Mouse (Mus musculus): ENCODE results near the gene BC107364.

GRCm38 (mm10) chr3:96481856-96482255 lies 29.8 kb upstream of the BC107364 start:
- TF ChIP-seq POLR2A (IDR thresholded peaks at IDR 0.05; ENCODE audit: control insufficient read depth in 1 of 2, insufficient read depth in 1 of 2, low read depth in 1 of 2, low read length in 2 of 2, poor library complexity in 1 of 2) (no peak), USF2 (IDR thresholded peaks at IDR 0.05; ENCODE audit: borderline replicate concordance in 1 of 2, insufficient read depth in 1 of 2, low read depth in 1 of 2, low read length in 2 of 2) (no peak), CTCF (IDR thresholded peaks at IDR 0.05 in 2 of 3, conservative IDR thresholded peaks at IDR 0.05 in 1 of 3; ENCODE audit: control insufficient read depth in 1 of 3, insufficient read depth in 1 of 3, low read depth in 2 of 3, low read length in 3 of 3, poor library complexity in 1 of 3, severe bottlenecking in 1 of 3) (no peak), MAFK (IDR thresholded peaks at IDR 0.05; ENCODE audit: borderline replicate concordance, low read depth, low read length) (no peak), GABPA (IDR thresholded peaks at IDR 0.05; ENCODE audit: low read depth, low read length) (no peak), POLR2AphosphoS5 (IDR thresholded peaks at IDR 0.05; ENCODE audit: borderline replicate concordance, low read depth, low read length) (no peak), MAX (IDR thresholded peaks at IDR 0.05; ENCODE audit: low read length) (no peak), ZMIZ1 (IDR thresholded peaks at IDR 0.05; ENCODE audit: low read depth, low read length) (no peak), USF1 (IDR thresholded peaks at IDR 0.05; ENCODE audit: low read depth, low read length) (no peak), MYB (IDR thresholded peaks at IDR 0.05; ENCODE audit: low read depth, low read length) (no peak), POLR2AphosphoS2 (IDR thresholded peaks at IDR 0.05; ENCODE audit: low read length) (no peak), CHD1 (IDR thresholded peaks at IDR 0.05; ENCODE audit: low read depth, low read length) (no peak), ETS1 (IDR thresholded peaks at IDR 0.05; ENCODE audit: low read depth, low read length) (no peak), RCOR1 (IDR thresholded peaks at IDR 0.05; ENCODE audit: low read depth, low read length) (no peak)

Measured in MEL (cell line).